Mouse (Mus musculus) right cerebral cortex, adult 18-20 months (tissue): ENCODE measurements around the gene Trmt112.

ENCODE experiments used
- DNase-seq: peaks from one replicate; pipeline ENCODE4 v3.0.0; 2022; ENCODE audit warnings: mixed read lengths

Trmt112 gene

DNA sequence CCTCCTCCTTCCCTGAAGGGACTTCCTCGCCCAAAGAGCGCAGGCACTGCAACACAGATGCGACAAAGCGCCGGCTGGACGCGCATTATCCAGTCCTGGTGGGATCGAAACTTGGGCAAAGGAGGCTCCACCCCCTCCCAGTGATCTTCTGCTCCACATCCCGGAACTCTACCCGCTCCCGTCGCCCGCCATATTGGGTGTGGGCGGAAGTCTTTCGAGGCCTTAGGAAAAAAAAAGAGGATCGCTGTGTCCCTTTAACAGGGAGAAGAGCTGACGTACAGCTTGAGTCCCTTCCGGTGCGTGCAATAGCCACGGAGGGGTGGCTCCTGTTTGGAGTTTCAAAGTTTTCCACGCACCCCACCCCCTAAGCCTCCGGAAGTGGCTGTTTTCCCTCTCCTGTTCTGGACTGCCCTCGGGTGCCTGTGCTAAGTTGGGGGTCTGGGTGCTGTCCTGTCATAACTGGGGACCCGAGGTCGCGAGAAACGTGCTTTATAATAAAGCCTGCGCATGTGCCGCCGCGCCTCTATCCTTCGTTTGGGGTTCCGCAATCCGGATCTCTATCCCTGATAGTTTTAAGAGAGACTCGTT is 42.0 kb downstream of the Trmt112 start:
- DNase-seq, result peak; percentile 97

DNA sequence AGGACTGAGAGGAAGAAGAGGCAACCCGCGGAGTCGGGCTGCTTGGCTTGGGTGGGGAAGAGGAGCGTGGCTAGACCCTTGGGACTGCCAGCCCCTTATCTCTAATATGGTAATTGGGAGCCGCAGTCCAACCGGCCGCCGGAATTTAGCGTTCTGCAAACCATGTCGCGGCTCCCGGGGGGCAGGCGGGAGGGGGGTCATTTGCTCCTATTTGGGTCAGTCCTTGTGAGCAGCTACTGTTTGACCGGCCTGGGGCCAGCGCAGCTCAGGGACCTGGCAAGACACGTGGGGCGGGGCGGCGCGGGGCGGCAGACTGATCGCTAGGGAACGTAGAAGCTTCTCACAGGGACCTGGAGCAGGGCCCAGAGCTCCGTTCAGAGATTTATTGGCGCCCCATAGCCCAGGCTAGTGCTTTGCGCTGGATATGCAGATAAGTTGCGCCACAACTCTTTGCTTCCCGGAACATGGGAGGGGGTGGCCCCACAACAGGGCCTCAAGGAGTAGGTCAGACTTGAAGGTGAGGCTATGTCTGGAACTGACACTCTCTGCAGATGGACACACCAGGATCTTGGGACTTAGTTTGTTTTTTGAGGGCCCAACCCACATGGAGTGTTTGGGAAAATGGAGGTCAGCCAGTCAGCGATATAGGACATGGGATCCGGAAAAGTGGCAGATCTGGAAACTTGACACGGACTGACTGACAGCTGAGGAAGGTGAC is 42.7 kb downstream of the Trmt112 start:
- peak; percentile 69 for DNase-seq

DNA sequence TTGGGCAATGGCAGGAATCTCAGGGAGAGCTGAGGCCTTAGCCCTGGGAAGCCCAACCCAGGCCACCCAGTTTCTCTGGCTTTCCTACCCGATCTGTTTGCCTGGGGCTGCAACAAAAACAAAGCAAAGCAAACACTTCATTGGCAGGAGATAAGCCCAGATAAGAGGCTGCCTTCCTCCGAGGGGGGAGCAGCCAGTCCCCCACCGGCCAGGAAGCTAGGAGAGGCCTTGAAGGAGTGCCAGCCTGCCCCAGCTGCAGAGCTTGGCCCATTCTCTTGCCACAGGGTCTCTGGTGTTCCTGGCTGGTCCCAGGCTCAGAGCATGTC is 43.2 kb downstream of the Trmt112 start:
- DNase-seq, result no peak

DNA sequence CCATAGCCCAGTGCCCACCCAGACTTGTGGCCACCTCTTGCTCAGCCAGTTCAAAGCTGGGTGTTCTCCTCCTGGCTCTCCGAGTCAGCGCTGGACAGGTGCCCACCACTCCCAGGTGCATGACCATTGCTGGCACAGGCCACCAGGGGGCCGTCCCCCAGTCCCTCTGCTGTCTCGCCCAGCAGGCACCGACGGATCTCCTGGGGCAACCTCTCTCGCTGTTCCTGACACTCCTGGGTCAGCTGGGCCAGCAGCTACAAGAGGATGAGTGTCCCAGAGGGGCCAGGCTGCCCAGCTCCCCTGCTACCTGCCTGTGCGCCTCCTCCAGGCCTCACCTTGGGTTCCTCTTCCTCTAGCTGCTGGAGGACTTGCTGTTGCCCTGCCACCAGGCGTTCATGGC is 44.5 kb downstream of the Trmt112 start:
- no peak for DNase-seq

DNA sequence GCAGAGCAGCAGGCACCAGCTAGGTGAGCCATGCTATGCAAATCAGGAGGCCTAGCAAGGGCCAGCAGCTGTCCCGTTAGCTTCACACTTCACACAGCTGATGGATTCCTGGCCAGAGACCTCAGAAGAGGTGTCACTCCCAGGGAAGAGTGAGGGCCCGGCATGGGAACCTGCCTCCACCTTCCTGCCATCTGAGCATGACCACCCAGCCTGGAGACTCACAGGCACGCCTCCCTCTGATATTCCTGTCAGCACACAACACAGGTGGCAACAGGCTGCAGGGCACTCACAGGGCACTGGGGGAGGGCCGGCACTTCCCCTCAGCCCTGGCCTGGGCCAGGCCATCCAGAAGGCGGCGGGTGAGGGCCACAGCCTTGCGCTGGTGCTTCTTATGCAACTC is 45.9 kb downstream of the Trmt112 start:
- DNase-seq, result no peak

DNA sequence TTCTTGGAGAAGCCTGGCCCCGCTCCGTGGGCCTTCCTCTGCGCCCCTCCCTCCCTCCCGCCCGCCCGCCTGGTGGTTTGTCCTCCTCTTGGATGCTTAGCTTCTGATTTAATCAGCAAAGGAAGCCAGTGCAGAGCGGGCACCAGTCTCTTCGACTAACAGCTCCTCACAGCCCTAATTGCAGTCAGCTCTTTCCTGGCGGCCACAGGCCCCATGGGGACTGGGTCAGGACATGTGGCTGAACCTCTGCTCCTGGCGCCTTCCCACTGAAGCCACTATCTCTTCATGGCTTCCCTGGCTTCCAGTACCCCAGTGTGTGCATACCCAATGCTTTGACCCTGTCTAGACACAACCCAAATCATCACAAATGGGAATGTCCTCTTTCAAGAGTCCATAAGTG is 47.0 kb downstream of the Trmt112 start:
- no peak for DNase-seq
